Mouse (Mus musculus): ENCODE data around the gene Gstm1. TPM values are rescaled to one million over a fixed set of nuclear protein-coding genes. Genes with fewer than 3 reads are reported as not detected.
"Not testable (repeated sequence)": the region's sequence is repeated elsewhere in the genome, so short reads cannot be mapped to it uniquely, and the experiment has no call there.

Gstm1 gene
- polyA plus RNA-seq, 1 experiment from 2014 or later = 83.0 TPM

GRCm38 (mm10) chr3:107999491-107999890 is 18.3 kb downstream of the Gstm1 start:
- H3K27ac ChIP-seq (ENCODE audit: low read length) = no peak overlapping the region
- H3K9ac ChIP-seq (ENCODE audit: low read length) = no peak overlapping the region
- 67% methylated on average over 3 of the region's 3 CpGs for WGBS
- no peaks in the 10 kb centered on the region for H3K9me3 ChIP-seq (ENCODE audit: control insufficient read depth, low read length)
- no peak overlapping the region for H3K4me2 ChIP-seq (ENCODE audit: low read depth, low read length)
- no peak overlapping the region for H3K4me3 ChIP-seq (ENCODE audit: low read length)
- H3K27me3 ChIP-seq (ENCODE audit: control insufficient read depth, insufficient read depth, low read depth, low read length) = no peaks in the 10 kb centered on the region
- ATAC-seq (ENCODE audit: low read depth) = no peak
- no peaks in the 10 kb centered on the region for H3K4me1 ChIP-seq (replicated peaks; ENCODE audit: control insufficient read depth, insufficient read depth, low read length)
- H3K36me3 ChIP-seq (ENCODE audit: control insufficient read depth, insufficient read depth, low read length) = no peaks in the 10 kb centered on the region

- Histone ChIP-seq H3K27ac (ENCODE audit: low read length) (no peak overlapping the region), H3K9ac (ENCODE audit: low read length) (no peak overlapping the region), H3K27me3 (ENCODE audit: control insufficient read depth, insufficient read depth, low read depth, low read length) (no peaks in the 10 kb centered on the region), H3K36me3 (ENCODE audit: control insufficient read depth, insufficient read depth, low read length) (no peaks in the 10 kb centered on the region), H3K4me2 (ENCODE audit: low read depth, low read length) (no peak overlapping the region), H3K4me3 (ENCODE audit: low read length) (no peak overlapping the region), H3K9me3 (ENCODE audit: control insufficient read depth, low read length) (no peaks in the 10 kb centered on the region), H3K4me1 (replicated peaks; ENCODE audit: control insufficient read depth, insufficient read depth, low read length) (no peaks in the 10 kb centered on the region)
- 80% methylated on average over 3 of the region's 3 CpGs for WGBS
- no peak for ATAC-seq (ENCODE audit: low read depth)
Observed at GRCm38 (mm10) chr3:107998591-107998990, 19.2 kb downstream of the Gstm1 start.

- H3K9me3 ChIP-seq (ENCODE audit: control insufficient read depth, low read length) = no peaks in the 10 kb centered on the region
- no peaks in the 10 kb centered on the region for H3K27me3 ChIP-seq (ENCODE audit: control insufficient read depth, insufficient read depth, low read depth, low read length)
- ATAC-seq (ENCODE audit: low read depth) = no peak
- H3K36me3 ChIP-seq (ENCODE audit: control insufficient read depth, insufficient read depth, low read length) = no peaks in the 10 kb centered on the region
- 86% methylated on average over 4 of the region's 4 CpGs for WGBS
- H3K4me1 ChIP-seq (replicated peaks; ENCODE audit: control insufficient read depth, insufficient read depth, low read length) = no peaks in the 10 kb centered on the region
- no peak overlapping the region for H3K9ac ChIP-seq (ENCODE audit: low read length)
- no peak overlapping the region for H3K27ac ChIP-seq (ENCODE audit: low read length)
- no peak overlapping the region for H3K4me3 ChIP-seq (ENCODE audit: low read length)
- no peak overlapping the region for H3K4me2 ChIP-seq (ENCODE audit: low read depth, low read length)
Observed at GRCm38 (mm10) chr3:107996576-107996975, 21.2 kb downstream of the Gstm1 start.

- 73% methylated on average over 2 of the region's 2 CpGs for WGBS
- not testable (repeated sequence) for H3K9ac ChIP-seq (ENCODE audit: low read length); H3K27me3 ChIP-seq (ENCODE audit: control insufficient read depth, insufficient read depth, low read depth, low read length); H3K4me1 ChIP-seq (replicated peaks; ENCODE audit: control insufficient read depth, insufficient read depth, low read length); H3K4me2 ChIP-seq (ENCODE audit: low read depth, low read length); H3K27ac ChIP-seq (ENCODE audit: low read length); H3K4me3 ChIP-seq (ENCODE audit: low read length); H3K9me3 ChIP-seq (ENCODE audit: control insufficient read depth, low read length); ATAC-seq (ENCODE audit: low read depth); H3K36me3 ChIP-seq (ENCODE audit: control insufficient read depth, insufficient read depth, low read length)
Observed at GRCm38 (mm10) chr3:107995974-107996373, 21.8 kb downstream of the Gstm1 start.

GRCm38 (mm10) chr3:107986041-107986562 is 31.7 kb downstream of the Gstm1 start, which contains the start of gene Gstm2:
Gene Gstm2, minus strand, starts transcription at chr3:107986453.
- Histone ChIP-seq H3K9ac (ENCODE audit: low read length) (peak within 1 kb of the TSS; percentile 55), H3K4me2 (ENCODE audit: low read depth, low read length) (peak within 1 kb of the TSS; percentile 48), H3K4me3 (ENCODE audit: low read length) (peak within 1 kb of the TSS; percentile 39), H3K4me1 (replicated peaks; ENCODE audit: control insufficient read depth, insufficient read depth, low read length) (peaks cover 11% of the 10 kb centered on the region), H3K27me3 (ENCODE audit: control insufficient read depth, insufficient read depth, low read depth, low read length) (no peaks in the 10 kb centered on the region), H3K36me3 (ENCODE audit: control insufficient read depth, insufficient read depth, low read length) (no peaks in the 10 kb centered on the region), H3K9me3 (ENCODE audit: control insufficient read depth, low read length) (no peaks in the 10 kb centered on the region), H3K27ac (ENCODE audit: low read length) (peak within 1 kb of the TSS; percentile 84)
- 24% methylated on average over 8 of the region's 8 CpGs for WGBS
- peak; percentile 97 for ATAC-seq (ENCODE audit: low read depth)

- H3K9ac ChIP-seq (ENCODE audit: low read length); ATAC-seq (ENCODE audit: low read depth); H3K27me3 ChIP-seq (ENCODE audit: control insufficient read depth, insufficient read depth, low read depth, low read length); H3K9me3 ChIP-seq (ENCODE audit: control insufficient read depth, low read length); H3K36me3 ChIP-seq (ENCODE audit: control insufficient read depth, insufficient read depth, low read length): not testable (repeated sequence)
- peaks cover 11% of the 10 kb centered on the region for H3K4me1 ChIP-seq (replicated peaks; ENCODE audit: control insufficient read depth, insufficient read depth, low read length)
- WGBS = 100% methylated on average over 2 of the region's 2 CpGs
- H3K4me2 ChIP-seq (ENCODE audit: low read depth, low read length) = peak overlapping the region; percentile 48
- H3K27ac ChIP-seq (ENCODE audit: low read length) = peak overlapping the region; percentile 84; the same call in 1 of the 2 replicates
- peak overlapping the region; percentile 39; the same call in 1 of the 2 replicates for H3K4me3 ChIP-seq (ENCODE audit: low read length)
Observed at GRCm38 (mm10) chr3:107985141-107985540, 32.6 kb downstream of the Gstm1 start.

- H3K4me1 ChIP-seq (replicated peaks; ENCODE audit: control insufficient read depth, insufficient read depth, low read length) = peaks cover 11% of the 10 kb centered on the region
- H3K27ac ChIP-seq (ENCODE audit: low read length) = no peak overlapping the region
- no peak overlapping the region for H3K4me2 ChIP-seq (ENCODE audit: low read depth, low read length)
- H3K9me3 ChIP-seq (ENCODE audit: control insufficient read depth, low read length) = no peaks in the 10 kb centered on the region
- no peaks in the 10 kb centered on the region for H3K36me3 ChIP-seq (ENCODE audit: control insufficient read depth, insufficient read depth, low read length)
- H3K4me3 ChIP-seq (ENCODE audit: low read length) = no peak overlapping the region
- H3K9ac ChIP-seq (ENCODE audit: low read length) = no peak overlapping the region
- 66% methylated on average over 5 of the region's 5 CpGs for WGBS
- no peak for ATAC-seq (ENCODE audit: low read depth)
- no peaks in the 10 kb centered on the region for H3K27me3 ChIP-seq (ENCODE audit: control insufficient read depth, insufficient read depth, low read depth, low read length)
Observed at GRCm38 (mm10) chr3:107984471-107984870, 33.3 kb downstream of the Gstm1 start.

- ATAC-seq (ENCODE audit: low read depth) = no peak
- H3K27ac ChIP-seq (ENCODE audit: low read length) = no peak overlapping the region
- H3K4me3 ChIP-seq (ENCODE audit: low read length) = no peak overlapping the region
Observed at GRCm38 (mm10) chr3:107983771-107984170, 34.0 kb downstream of the Gstm1 start.

GRCm38 (mm10) chr3:107982726-107983125 is 35.0 kb downstream of the Gstm1 start:
- H3K4me2 ChIP-seq (ENCODE audit: low read depth, low read length) = no peak overlapping the region
- no peak overlapping the region for H3K9ac ChIP-seq (ENCODE audit: low read length)
- no peak for ATAC-seq (ENCODE audit: low read depth)
- H3K4me1 ChIP-seq (replicated peaks; ENCODE audit: control insufficient read depth, insufficient read depth, low read length) = peaks cover 11% of the 10 kb centered on the region
- 85% methylated on average over 6 of the region's 6 CpGs for WGBS
- H3K27me3 ChIP-seq (ENCODE audit: control insufficient read depth, insufficient read depth, low read depth, low read length) = no peaks in the 10 kb centered on the region
- no peaks in the 10 kb centered on the region for H3K9me3 ChIP-seq (ENCODE audit: control insufficient read depth, low read length)
- H3K36me3 ChIP-seq (ENCODE audit: control insufficient read depth, insufficient read depth, low read length) = no peaks in the 10 kb centered on the region
- no peak overlapping the region for H3K27ac ChIP-seq (ENCODE audit: low read length)
- H3K4me3 ChIP-seq (ENCODE audit: low read length) = no peak overlapping the region

More at GRCm38 (mm10) chr3:107983771-107984170, 34.0 kb downstream of the Gstm1 start:
- Histone ChIP-seq H3K9ac (ENCODE audit: low read length) (no peak overlapping the region), H3K27me3 (ENCODE audit: control insufficient read depth, insufficient read depth, low read depth, low read length) (no peaks in the 10 kb centered on the region), H3K36me3 (ENCODE audit: control insufficient read depth, insufficient read depth, low read length) (no peaks in the 10 kb centered on the region), H3K4me1 (replicated peaks; ENCODE audit: control insufficient read depth, insufficient read depth, low read length) (peaks cover 11% of the 10 kb centered on the region), H3K4me2 (ENCODE audit: low read depth, low read length) (no peak overlapping the region), H3K9me3 (ENCODE audit: control insufficient read depth, low read length) (no peaks in the 10 kb centered on the region)
- 30% methylated on average over 3 of the region's 3 CpGs for WGBS

GRCm38 (mm10) chr3:107981261-107981660 is 36.5 kb downstream of the Gstm1 start:
- 73% methylated on average over 3 of the region's 3 CpGs for WGBS
- Histone ChIP-seq H3K9ac (ENCODE audit: low read length) (no peak overlapping the region), H3K4me1 (replicated peaks; ENCODE audit: control insufficient read depth, insufficient read depth, low read length) (peaks cover 11% of the 10 kb centered on the region), H3K36me3 (ENCODE audit: control insufficient read depth, insufficient read depth, low read length) (no peaks in the 10 kb centered on the region), H3K4me3 (ENCODE audit: low read length) (no peak overlapping the region), H3K4me2 (ENCODE audit: low read depth, low read length) (no peak overlapping the region), H3K27ac (ENCODE audit: low read length) (no peak overlapping the region), H3K9me3 (ENCODE audit: control insufficient read depth, low read length) (no peaks in the 10 kb centered on the region), H3K27me3 (ENCODE audit: control insufficient read depth, insufficient read depth, low read depth, low read length) (no peaks in the 10 kb centered on the region)
- ATAC-seq (ENCODE audit: low read depth) = no peak

Data from lung, embryonic 16.5 days (tissue).